Mouse (Mus musculus) heart, postnatal 36 days (tissue): ENCODE data around the gene Coq8a. TPM values are rescaled to one million over a fixed set of nuclear protein-coding genes. Genes with fewer than 3 reads are reported as not detected.

Experiments
- DNase-seq, 2 experiments: peaks; one replicate each; pipeline ENCODE4 v3.0.0; 2021 to 2022
- intact Hi-C: fragments of 180-260 bp; cut with DNase I; formaldehyde crosslinking; loops from one replicate; pipeline ENCODE4 v1.15.1; 2025
- total RNA-seq, 2 experiments: library from RNA; stranded (reverse); gene quantifications; 2 replicates each; pipeline ENCODE4 v1.2.3; 2021

Coq8a gene
- total RNA-seq, 2 experiments from 2014 or later = 909 to 953 TPM

- DNase-seq = no peak
- intact Hi-C loops = loop anchor here (5.0 to 10.0 kb wide), 2 partner anchors 304 to 376 kb away; partner anchors contain the start of gene Stum
These were observed 21.1 kb downstream of the Coq8a start for GRCm38 (mm10) chr1:180178340-180178739.

- DNase-seq = no peak
These were observed 22.6 kb downstream of the Coq8a start for GRCm38 (mm10) chr1:180176784-180177183.

GRCm38 (mm10) chr1:180175635-180176034, 23.8 kb downstream of the Coq8a start:
- no peak for DNase-seq
- intact Hi-C loops = loop anchor here (1.0 to 10.0 kb wide), 3 partner anchors 40 to 379 kb away; partner anchors contain the start of gene Stum

More at GRCm38 (mm10) chr1:180176784-180177183, 22.6 kb downstream of the Coq8a start:
- intact Hi-C loops = loop anchor here (5.0 to 10.0 kb wide), 2 partner anchors 306 to 378 kb away; partner anchors contain the start of gene Stum

- DNase-seq = no peak
- intact Hi-C loops = loop anchor here (1.0 to 10.0 kb wide), 3 partner anchors 40 to 380 kb away; partner anchors contain the start of gene Stum
These were observed 24.2 kb downstream of the Coq8a start for GRCm38 (mm10) chr1:180175167-180175566.

- intact Hi-C loops = loop anchor here (1.0 to 10.0 kb wide), 3 partner anchors 41 to 380 kb away; partner anchors contain the start of gene Stum
- no peak for DNase-seq
These were observed 24.7 kb downstream of the Coq8a start for GRCm38 (mm10) chr1:180174718-180175117.

GRCm38 (mm10) chr1:180173017-180173416, 26.4 kb downstream of the Coq8a start:
- no peak for DNase-seq
- intact Hi-C loops = loop anchor here (10.0 kb wide), 1 partner anchor 382 kb away; no protein-coding TSS in a partner anchor

GRCm38 (mm10) chr1:180172600-180172999, 26.8 kb downstream of the Coq8a start:
- no peak for DNase-seq

GRCm38 (mm10) chr1:180171883-180172282, 27.5 kb downstream of the Coq8a start:
- peak in 1 of 2 experiments; percentile 39 for DNase-seq
- intact Hi-C loops = loop anchor here (10.0 kb wide), 1 partner anchor 383 kb away; no protein-coding TSS in a partner anchor

More at GRCm38 (mm10) chr1:180172600-180172999, 26.8 kb downstream of the Coq8a start:
- intact Hi-C loops = loop anchor here (10.0 kb wide), 1 partner anchor 382 kb away; no protein-coding TSS in a partner anchor

GRCm38 (mm10) chr1:180170071-180170470, 29.3 kb downstream of the Coq8a start:
- no peak for DNase-seq
- intact Hi-C loops = loop anchor here (10.0 kb wide), 1 partner anchor 385 kb away; no protein-coding TSS in a partner anchor

GRCm38 (mm10) chr1:180169161-180169560, 30.2 kb downstream of the Coq8a start:
- peak in 1 of 2 experiments; percentile 4 for DNase-seq
- intact Hi-C loops = no loop called here

- intact Hi-C loops = no loop called here
These were observed 31.1 kb downstream of the Coq8a start for GRCm38 (mm10) chr1:180168294-180168693.

GRCm38 (mm10) chr1:180166533-180166932, 32.9 kb downstream of the Coq8a start:
- no peak for DNase-seq
- intact Hi-C loops = no loop called here

More at GRCm38 (mm10) chr1:180168294-180168693, 31.1 kb downstream of the Coq8a start:
- peak in 1 of 2 experiments; percentile 23 for DNase-seq

- DNase-seq = no peak
- intact Hi-C loops = no loop called here
These were observed 36.4 kb downstream of the Coq8a start for GRCm38 (mm10) chr1:180162986-180163385.

- intact Hi-C loops = no loop called here
- no peak for DNase-seq
These were observed 37.6 kb downstream of the Coq8a start for GRCm38 (mm10) chr1:180161566-180162355.

GRCm38 (mm10) chr1:180161160-180161559, 38.2 kb downstream of the Coq8a start:
- no peak for DNase-seq
- intact Hi-C loops = no loop called here

GRCm38 (mm10) chr1:180160545-180160944, 38.9 kb downstream of the Coq8a start:
- intact Hi-C loops = no loop called here
- no peak for DNase-seq

- intact Hi-C loops = no loop called here
- DNase-seq = no peak
These were observed 40.8 kb downstream of the Coq8a start for GRCm38 (mm10) chr1:180158648-180159047.

- intact Hi-C loops = no loop called here
- no peak for DNase-seq
These were observed 48.2 kb downstream of the Coq8a start for GRCm38 (mm10) chr1:180151191-180151590.

GRCm38 (mm10) chr1:180148563-180148962, 50.8 kb downstream of the Coq8a start:
- intact Hi-C loops = no loop called here
- DNase-seq = no peak

GRCm38 (mm10) chr1:180148036-180148435, 51.4 kb downstream of the Coq8a start:
- DNase-seq = no peak
- intact Hi-C loops = no loop called here

GRCm38 (mm10) chr1:180140970-180141369, 58.4 kb downstream of the Coq8a start:
- intact Hi-C loops = loop anchor here (2.0 kb wide), 1 partner anchor 282 kb away; no protein-coding TSS in a partner anchor
- DNase-seq = no peak
